Mouse (Mus musculus) spleen, adult 2 months (tissue): Measurements from ENCODE around the gene Trim40. TPM values are rescaled to one million over a fixed set of nuclear protein-coding genes. Genes with fewer than 3 reads are reported as not detected.
"Not testable (repeated sequence)": the region's sequence is repeated elsewhere in the genome, so short reads cannot be mapped to it uniquely, and the experiment has no call there.

Experiments used
- DNase-seq, 2 experiments: peaks; one replicate each; pipeline versions ENCODE4 v3.0.0 to v3.0.0-alpha.2; 2012 to 2021; ENCODE audit warnings: low spot score in 2 of 2, low read depth in 1 of 2
- H3K27ac ChIP-seq: fragments of 200-500 bp; 2 replicates; pipeline ENCODE4 v1.5.1; 2012; ENCODE audit warnings: low read length, inconsistent platforms; ENCODE audit not compliant: insufficient read depth
- H3K27me3 ChIP-seq: fragments of 200-500 bp; 2 replicates; pipeline ENCODE4 v1.6.1; 2012; ENCODE audit warnings: mild to moderate bottlenecking, moderate library complexity, low read length, inconsistent platforms; ENCODE audit not compliant: control insufficient read depth, insufficient read depth
- H3K36me3 ChIP-seq: fragments of 200-500 bp; 2 replicates; pipeline ENCODE4 v1.6.1; 2012; ENCODE audit warnings: mild to moderate bottlenecking, low read length, inconsistent platforms; ENCODE audit not compliant: control insufficient read depth, insufficient read depth
- H3K4me1 ChIP-seq: fragments of 200-500 bp; 2 replicates; pipeline ENCODE4 v1.6.1; 2011; ENCODE audit warnings: inconsistent platforms; ENCODE audit not compliant: control insufficient read depth, insufficient read depth, insufficient read length
- H3K4me3 ChIP-seq: fragments of 200-500 bp; 2 replicates; pipeline ENCODE4 v1.5.1; 2011; ENCODE audit warnings: mild to moderate bottlenecking, inconsistent platforms; ENCODE audit not compliant: insufficient read depth, insufficient read length; ENCODE audit errors: extremely low read depth
- CTCF ChIP-seq: fragments of 200-500 bp; IDR thresholded peaks from 2 replicates; pipeline ENCODE4 v1.5.1; 2011; ENCODE audit warnings: mild to moderate bottlenecking, inconsistent platforms; ENCODE audit not compliant: insufficient read depth, insufficient read length, insufficient replicate concordance; ENCODE audit errors: extremely low read depth
- POLR2A ChIP-seq: fragments of 200-500 bp; IDR thresholded peaks from 2 replicates; pipeline ENCODE4 v1.6.1; 2011; ENCODE audit warnings: low read depth, low read length, inconsistent platforms
- WGBS: fragments of 180-500 bp; shearing (Covaris S2); methylation state at CpG from one replicate; pipeline ENCODE4 v1.1.7; 2018; 5-methylcytosine and 5-hydroxymethylcytosine counted together
- polyA plus RNA-seq: library from polyadenylated mRNA; depleted of rRNA; stranded (reverse); fragments of >200 nt; gene quantifications from 2 replicates; pipeline ENCODE4 v1.2.3, GENCODE M21; 2012

The Trim40 gene
- polyA plus RNA-seq, 1 experiment = 0.19 TPM

DNA sequence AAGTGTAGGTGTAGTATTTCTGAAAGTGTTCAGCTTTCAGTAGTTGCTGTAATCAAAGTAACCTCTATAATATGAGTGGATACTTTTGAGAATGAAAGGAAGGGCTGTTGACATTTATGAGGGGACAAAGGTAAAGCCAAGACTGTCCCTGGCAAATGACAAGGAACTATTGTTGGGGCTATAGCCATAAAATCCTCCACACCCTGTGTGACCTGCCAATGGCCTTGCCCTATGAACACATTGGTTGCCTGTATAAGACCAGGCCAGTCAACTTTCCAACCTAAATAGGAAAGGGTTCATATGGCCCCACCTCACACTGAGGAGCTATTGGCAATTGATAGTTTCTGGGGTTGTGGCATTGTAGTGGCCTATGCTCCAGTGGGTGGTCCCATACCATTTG lies 7.1 kb upstream of the Trim40 start:
- TF ChIP-seq POLR2A (no peak), CTCF (no peak)
- Histone ChIP-seq H3K4me3 (no peak overlapping the region), H3K4me1 (no peaks in the 10 kb centered on the region), H3K27ac (no peak overlapping the region), H3K27me3 (no peaks in the 10 kb centered on the region), H3K36me3 (no peaks in the 10 kb centered on the region)
- DNase-seq = no peak

GRCm38 (mm10) chr17:36896583-36896982 lies 6.7 kb upstream of the Trim40 start:
- Histone ChIP-seq H3K27me3 (no peaks in the 10 kb centered on the region), H3K36me3 (no peaks in the 10 kb centered on the region), H3K27ac (no peak overlapping the region), H3K4me3 (no peak overlapping the region), H3K4me1 (no peaks in the 10 kb centered on the region)
- TF ChIP-seq POLR2A = no peak
- peak; percentile 18; the same call in 1 of the 2 replicates for TF ChIP-seq CTCF
- no peak for DNase-seq
- WGBS = 88% methylated on average over 1 of the region's 1 CpGs

- Histone ChIP-seq H3K27me3 (no peaks in the 10 kb centered on the region), H3K27ac (no peak overlapping the region), H3K36me3 (no peaks in the 10 kb centered on the region), H3K4me3 (no peak overlapping the region), H3K4me1 (no peaks in the 10 kb centered on the region)
- no peak for DNase-seq
- TF ChIP-seq CTCF (no peak), POLR2A (no peak)
- whole genome bisulfite sequencing = 43% methylated on average over 5 of the region's 5 CpGs
Measured at GRCm38 (mm10) chr17:36893387-36893786, 3.5 kb upstream of the Trim40 start.

DNA sequence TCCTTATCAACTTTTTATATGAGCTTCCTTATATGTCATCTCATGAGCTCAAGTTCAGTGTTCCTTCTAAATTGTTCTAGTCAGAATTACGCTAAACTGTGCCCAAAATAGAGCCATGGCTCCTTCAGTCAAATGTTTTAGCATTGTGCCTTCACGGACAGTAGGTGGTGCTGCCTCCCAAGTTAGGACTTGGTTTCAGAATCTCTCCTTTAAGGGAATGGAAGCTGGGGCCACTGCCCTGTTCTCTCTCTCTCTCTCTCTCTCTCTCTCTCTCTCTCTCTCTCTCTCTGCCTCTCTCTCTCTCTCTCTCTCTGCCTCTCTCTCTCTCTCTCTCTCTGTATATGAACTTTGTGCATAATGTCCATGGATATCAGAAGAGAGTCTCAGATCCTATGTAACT lies 2.4 kb upstream of the Trim40 start:
- WGBS = 3% methylated on average over 2 of the region's 2 CpGs
- no peaks in the 10 kb centered on the region for H3K36me3 ChIP-seq
- TF ChIP-seq POLR2A = no peak
- TF ChIP-seq CTCF = peak; percentile 48; the same call in 1 of the 2 replicates
- H3K4me3 ChIP-seq = no peak overlapping the region
- DNase-seq = peak in 1 of 2 experiments; percentile 23
- no peak overlapping the region for H3K27ac ChIP-seq
- no peaks in the 10 kb centered on the region for H3K4me1 ChIP-seq
- H3K27me3 ChIP-seq = no peaks in the 10 kb centered on the region

DNA sequence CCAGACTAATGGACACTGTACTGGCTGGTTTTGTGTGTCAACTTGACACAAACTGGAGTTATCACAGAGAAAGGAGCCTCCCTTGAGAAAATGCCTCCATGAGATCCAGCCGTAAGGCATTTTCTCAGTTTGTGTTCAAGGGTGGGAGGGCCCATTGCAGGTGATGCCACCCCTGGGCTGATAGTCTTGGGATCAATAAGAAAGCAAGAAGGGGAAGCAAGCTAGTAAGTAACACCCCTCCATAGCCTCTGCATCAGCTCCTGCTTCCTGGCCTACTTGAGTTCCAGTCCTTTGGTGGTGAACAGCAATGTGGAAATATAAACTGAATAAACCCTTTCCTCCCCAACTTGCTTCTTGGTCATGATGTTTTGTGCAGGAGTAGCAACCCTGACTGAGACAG lies 1.6 kb upstream of the Trim40 start:
- WGBS = 95% methylated on average over 1 of the region's 1 CpGs
- H3K27me3 ChIP-seq, H3K36me3 ChIP-seq, H3K4me3 ChIP-seq, DNase-seq, H3K4me1 ChIP-seq, H3K27ac ChIP-seq: not testable (repeated sequence)

- no peaks in the 10 kb centered on the region for H3K36me3 ChIP-seq
- H3K27me3 ChIP-seq = no peaks in the 10 kb centered on the region
- WGBS = 89% methylated on average over 12 of the region's 12 CpGs
- TF ChIP-seq POLR2A (no peak), CTCF (no peak)
- no peak for DNase-seq
- H3K4me1 ChIP-seq = no peaks in the 10 kb centered on the region
- H3K4me3 ChIP-seq = no peak overlapping the region
- no peak overlapping the region for H3K27ac ChIP-seq
Measured at GRCm38 (mm10) chr17:36885132-36885790, 4.7 kb downstream of the Trim40 start.

DNA sequence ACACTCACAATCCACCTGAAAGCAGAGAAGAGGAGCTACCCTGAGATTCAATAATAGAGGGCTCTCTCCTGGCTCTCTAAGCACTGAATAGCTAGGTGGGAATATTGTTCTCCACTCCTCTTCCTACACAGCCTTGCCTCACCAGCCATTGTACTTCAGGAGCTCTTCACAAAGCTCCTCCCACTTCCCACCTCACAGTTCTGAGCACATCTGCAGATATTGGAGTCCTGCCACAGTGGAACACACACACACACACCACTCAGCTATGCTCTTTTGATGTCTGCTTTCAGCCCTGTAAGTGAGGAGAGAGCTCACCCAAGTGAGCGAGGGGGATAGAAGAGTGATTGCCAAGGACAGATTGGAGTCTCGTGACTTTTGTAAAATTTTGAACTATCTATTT lies 6.6 kb downstream of the Trim40 start:
- no peak overlapping the region for H3K4me3 ChIP-seq
- WGBS = 70% methylated on average over 2 of the region's 2 CpGs
- DNase-seq = no peak
- H3K4me1 ChIP-seq = no peaks in the 10 kb centered on the region
- H3K27me3 ChIP-seq = no peaks in the 10 kb centered on the region
- H3K27ac ChIP-seq = no peak overlapping the region
- H3K36me3 ChIP-seq = no peaks in the 10 kb centered on the region
- no peak for TF ChIP-seq CTCF

- TF ChIP-seq POLR2A (no peak), CTCF (no peak)
Measured at GRCm38 (mm10) chr17:36874636-36875035, 15.3 kb downstream of the Trim40 start.

More at GRCm38 (mm10) chr17:36874636-36875035, 15.3 kb downstream of the Trim40 start:
- no peaks in the 10 kb centered on the region; the same call in 1 of the 2 replicates for H3K36me3 ChIP-seq
- no peaks in the 10 kb centered on the region for H3K4me1 ChIP-seq
- H3K4me3 ChIP-seq = no peak overlapping the region
- WGBS = 47% methylated on average over 4 of the region's 4 CpGs
- H3K27ac ChIP-seq = no peak overlapping the region
- no peak for DNase-seq
- H3K27me3 ChIP-seq = no peaks in the 10 kb centered on the region
